Mouse (Mus musculus) ovary, adult 18-20 months (tissue): Measurements from ENCODE around the gene Prkca.

Experiments used
- DNase-seq: peaks from one replicate; pipeline ENCODE4 v3.0.0; 2022; ENCODE audit warnings: low spot score, mixed read lengths

The Prkca gene

DNA sequence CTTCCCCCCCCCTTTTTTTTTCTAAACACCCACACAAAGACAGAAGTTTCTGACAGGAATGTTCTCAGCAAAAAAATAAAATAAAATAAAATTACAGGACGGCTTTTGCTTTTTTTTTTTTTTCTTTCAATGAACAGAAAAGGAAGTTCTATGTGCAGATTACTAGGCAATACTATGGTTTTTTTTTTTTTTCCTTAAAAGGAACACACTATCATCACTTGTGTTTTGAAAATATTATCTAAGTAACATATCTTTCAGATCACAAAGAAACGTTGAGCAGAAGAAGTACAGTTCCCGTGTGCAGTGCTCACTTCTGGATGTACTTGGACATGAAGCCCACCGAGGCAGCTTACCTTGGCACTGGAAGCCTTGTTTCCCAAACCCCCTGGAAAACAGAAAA lies 3.4 kb downstream of the Prkca start:
- DNase-seq: no peak

DNA sequence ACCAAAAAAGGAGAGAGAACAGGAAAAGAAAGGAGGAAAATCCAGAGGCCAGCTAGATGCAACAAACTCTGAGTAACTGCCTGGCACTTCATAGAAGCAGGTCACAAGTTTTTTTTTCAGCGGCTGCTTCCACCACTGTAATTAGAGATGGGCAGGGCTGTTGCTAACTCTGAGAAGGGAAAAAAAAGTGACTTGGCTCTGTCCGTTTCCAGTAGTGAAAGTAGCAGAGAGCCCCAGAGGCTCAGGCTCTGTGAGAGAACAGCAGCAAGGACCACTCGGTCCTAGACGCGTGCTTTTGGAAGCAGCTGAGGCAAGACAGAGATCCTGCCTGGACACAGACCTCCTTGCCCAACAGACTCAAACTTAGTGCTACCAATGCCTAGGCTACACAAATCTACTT lies 7.3 kb downstream of the Prkca start:
- no peak for DNase-seq

DNA sequence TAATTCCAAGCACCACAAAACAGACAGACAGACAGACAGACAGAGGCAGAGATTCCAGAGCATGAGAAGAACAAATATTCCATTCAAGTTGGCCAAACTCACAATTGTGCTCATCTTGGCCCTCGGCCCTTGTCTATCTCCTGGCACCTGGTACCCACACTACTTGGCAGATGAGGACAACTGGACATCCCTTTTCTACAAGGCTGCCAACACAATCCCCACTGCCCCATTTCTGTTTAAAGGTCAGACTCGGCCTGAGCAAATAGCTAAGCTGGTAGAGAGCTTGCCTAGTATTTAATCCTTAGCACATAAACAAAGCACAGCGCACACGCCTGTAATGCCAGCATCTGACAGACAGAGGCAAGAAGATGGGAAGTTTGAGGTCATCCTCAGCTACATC lies 8.2 kb downstream of the Prkca start:
- DNase-seq: no peak

DNA sequence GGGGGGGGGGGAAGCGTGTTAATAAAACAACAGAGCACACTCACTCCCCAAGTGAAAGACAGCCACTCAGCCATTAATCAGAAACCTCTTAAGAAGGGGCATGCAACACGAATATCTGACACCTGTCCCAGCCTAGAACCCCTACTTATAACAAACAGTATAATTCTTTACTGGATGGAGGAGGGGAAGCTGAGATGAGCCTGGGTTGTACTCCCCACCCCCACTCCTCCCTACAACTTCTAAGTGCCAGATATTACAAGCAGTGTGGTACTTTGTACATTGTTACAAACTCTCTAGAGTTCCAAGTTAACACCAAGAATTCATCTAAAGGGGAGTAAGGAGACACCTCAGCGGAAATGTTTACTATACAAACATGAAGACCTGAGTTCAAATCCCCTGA lies 9.1 kb downstream of the Prkca start:
- DNase-seq: no peak

DNA sequence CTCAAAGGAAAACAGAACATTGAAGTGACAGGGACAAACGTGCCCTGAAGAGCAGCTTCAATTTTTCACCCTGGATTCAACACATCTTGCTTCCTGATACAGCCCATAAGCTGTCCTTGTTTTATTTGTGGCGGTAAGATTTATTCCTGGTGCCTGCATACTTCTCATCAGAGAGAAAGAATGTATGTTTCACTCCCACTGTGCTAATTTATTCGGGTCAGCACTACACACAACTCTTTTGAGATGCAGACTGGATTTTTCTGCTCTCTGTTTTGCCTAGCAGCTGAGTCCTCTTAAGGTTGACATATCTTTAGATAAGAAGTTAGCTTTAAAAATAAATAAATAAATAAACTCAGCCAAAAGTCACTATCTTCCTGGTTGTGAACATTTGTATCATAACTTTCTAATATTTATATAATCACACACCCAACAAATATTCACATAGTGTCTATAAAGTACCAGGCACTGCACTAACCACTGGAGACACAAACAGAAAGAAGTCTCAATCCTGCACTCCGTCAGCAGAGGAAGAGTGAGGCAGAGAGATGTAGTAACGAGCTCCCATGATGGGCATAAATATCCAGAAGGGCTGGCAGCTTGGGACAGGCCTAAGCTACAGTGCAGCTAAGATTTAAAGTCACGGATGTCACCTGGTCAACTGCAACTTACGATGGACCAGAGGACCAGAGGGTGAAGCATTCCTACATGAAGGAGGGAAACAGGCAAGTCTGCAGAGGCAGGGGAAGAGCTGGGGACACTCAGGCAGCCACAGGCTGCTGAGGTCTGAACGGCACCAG lies 9.9 kb downstream of the Prkca start:
- no peak for DNase-seq

DNA sequence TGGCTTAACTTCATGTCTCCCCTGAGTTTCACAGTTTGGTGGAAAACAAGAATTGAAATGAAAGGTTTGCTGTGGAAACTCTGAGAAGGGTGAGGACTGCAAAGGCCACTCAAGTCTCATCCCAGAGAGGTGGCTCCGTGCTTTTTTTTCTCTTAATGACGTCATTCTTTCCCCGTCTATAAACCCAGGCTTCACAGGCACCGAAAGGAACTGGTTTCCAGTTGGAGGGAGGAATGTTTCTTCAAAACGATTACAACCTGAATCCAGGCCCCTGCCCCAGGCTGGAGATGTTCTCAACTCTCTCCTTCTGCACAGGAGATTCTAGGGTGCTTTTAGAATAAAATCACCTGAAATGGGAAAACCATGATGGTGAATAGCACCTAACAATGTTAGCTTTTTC lies 10.7 kb downstream of the Prkca start:
- DNase-seq: no peak

DNA sequence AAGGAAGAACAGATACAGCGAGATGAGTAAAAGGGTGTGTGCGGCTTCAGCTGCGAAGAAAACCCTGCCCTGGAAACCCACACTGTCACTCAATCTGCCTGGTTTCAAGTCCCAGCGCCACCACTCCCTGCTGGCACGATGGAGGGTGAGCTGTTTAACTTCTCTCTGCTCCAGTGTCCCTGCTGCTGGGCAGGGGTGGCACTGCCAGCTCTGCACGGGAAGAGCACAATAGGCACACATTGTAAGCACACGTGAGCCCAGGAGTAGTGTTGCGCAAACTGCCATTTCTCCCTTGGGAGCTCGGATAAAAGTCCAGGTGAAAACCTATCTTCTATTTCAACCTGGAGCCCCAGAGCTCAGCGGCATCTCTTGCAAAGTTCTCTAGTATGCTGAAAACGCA lies 12.9 kb downstream of the Prkca start:
- DNase-seq: no peak

DNA sequence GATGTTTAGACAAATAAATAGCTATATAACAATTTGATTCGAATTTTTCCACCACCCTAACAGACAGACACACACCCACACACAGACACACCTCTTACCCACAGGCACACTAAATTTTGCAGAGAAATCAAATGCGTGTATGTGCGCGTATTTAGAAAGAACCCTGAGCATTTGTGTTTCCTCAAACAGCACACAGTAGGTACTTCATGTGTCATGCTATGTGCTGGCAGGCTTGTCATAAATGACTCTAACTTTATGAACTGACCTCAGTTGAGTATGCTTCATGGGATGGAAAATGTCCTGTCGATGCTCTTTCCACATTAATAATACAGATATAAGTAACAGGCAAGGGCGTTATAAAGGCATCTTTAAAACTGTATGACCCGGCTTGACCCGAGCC lies 17.8 kb downstream of the Prkca start:
- no peak for DNase-seq

DNA sequence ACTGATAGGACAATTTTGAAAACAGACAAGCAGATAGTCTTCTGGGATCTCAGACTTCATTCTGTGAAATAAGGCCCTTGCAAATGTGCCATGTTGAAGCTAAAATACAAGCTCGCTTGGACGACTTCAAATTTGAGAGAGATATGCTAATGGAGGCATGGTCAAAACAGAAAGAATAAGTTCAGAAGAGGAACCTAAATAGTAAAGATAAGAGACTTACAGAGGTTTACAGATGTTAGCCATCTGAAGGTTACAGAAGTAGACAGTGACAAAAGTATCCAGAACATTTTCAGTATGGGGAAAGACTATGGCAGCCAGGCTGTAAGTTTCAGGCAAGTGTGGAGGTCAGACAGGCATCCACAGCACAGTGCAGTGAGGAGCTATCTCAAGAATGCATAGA lies 21.6 kb downstream of the Prkca start:
- DNase-seq: no peak

DNA sequence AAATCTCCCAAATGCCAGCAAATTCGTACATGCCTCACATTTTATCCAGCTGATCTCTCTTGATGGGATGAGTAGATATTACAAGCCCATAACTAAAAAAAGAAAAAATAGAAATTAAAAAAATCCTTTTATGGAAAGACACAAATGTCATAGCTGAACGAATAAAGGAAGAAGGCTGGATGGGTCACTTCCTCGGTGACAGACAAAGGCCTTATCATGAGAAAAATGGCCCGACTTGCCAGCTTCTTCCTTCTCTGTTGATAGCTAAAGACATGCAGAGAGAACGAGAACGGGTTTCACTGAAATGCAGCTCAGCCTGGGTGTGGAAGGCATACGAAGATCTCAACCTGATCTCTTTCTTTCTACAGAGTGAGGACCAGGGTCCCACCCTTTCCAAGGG lies 23.2 kb downstream of the Prkca start:
- DNase-seq: no peak

DNA sequence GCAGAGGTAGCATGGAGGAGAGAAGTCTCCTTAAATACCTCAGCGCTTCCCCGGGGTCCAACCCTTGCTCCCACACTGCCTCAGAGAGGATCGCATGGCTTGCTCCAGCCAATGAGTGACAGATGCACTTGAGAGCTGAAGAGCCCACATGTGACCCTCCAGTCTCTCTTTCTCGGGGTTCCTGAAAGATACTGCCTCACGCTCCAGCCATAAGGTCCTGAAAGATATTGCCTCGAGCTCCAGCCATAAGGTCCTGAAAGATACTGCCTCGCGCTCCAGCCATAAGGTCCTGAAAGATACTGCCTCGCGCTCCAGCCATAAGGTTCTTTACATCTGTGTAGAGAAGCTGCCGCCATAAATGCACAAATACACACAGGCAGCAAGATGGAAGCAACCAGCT lies 24.6 kb downstream of the Prkca start:
- no peak for DNase-seq

DNA sequence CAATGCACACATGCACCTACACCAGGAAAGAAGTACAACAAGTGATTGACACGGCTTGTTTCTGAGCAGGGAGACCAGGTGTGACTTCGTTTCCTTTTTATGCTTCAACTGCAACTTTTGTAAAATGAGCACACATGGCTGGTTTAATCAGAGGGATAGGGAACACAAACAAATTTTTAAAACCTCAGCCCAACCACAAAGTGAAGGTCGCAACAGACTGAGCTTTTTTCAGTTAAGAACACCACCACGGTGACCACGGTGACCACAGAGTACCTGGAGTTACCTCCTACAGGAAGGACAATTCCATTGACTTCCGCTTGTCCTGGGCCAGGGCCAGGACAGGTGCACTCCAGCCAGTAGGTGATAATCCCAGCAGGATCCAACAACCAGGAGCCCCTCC lies 25.9 kb downstream of the Prkca start:
- no peak for DNase-seq

DNA sequence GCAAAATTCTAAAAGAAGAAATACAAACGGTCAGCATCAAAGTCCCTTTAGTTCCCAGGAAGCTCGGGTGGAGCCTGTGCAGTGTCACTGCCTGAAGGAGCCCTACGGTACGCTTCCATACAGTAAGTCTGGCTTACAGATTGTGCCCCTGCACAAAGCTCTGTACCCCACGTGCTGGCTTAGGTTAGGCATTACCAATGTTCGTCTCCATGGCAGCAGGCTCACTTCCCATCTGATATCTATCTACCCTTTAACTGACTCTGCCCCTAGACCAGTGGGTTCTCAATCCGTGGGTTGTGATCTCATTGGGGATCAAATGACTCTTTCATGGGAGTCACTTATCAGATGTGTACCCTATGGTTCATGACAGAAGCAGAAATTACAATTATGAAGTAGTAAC lies 28.0 kb downstream of the Prkca start:
- DNase-seq: no peak

DNA sequence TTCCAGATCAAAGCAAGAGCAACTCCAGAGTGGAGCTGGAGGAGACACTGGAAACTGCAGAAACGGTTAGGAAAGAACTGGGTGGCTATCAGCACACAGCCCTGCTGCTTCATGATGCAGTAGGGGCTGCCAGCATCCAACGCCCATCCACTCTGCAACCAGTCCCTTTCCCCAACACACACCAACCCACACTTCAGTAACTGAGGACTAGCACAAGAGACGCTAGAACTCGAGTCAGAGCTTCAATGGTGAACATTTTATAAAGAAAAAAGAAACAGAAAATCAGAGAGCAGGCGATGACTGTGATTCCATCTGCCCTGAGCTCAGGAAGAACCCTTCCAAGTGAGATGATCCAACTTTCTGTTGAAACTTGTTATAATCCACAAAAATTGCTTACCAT lies 31.2 kb downstream of the Prkca start:
- DNase-seq: no peak

DNA sequence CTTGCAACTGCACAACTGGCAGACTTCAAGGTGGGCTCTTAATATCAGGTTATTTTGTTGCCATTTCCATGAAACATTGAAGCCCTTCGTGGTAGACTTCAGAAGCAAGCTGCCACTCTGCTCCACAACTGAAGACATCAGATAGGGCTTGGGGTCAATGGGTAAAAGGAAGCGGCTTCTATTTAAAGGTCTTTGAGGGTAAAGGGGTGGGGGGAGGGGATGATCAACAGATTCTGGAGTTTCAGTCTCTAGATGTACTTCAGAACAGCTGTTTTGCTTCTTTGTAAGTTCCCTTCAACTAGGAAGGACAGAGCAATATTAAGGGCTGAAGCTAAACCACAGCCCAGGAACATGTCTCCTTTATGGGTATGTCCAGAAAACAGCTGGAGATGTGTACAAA lies 31.8 kb downstream of the Prkca start:
- DNase-seq: no peak

DNA sequence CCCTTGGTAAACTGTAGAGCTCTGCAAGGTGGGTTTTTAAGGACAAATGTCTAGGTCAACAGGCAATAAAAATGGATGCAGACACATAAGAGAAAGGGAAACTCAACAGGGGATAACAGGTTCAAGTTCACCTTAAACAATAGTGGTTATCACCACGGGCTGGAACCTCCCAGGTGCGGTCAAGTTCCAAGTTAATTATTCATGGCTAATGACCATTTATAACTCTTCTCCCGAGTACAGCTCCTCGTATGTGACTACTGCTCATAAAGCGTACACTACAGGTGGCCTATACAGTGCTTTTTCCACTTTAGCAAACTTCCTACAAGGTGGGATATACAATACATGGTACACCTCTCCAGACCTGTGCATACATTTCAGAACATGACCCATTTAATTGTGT lies 33.9 kb downstream of the Prkca start:
- no peak for DNase-seq

DNA sequence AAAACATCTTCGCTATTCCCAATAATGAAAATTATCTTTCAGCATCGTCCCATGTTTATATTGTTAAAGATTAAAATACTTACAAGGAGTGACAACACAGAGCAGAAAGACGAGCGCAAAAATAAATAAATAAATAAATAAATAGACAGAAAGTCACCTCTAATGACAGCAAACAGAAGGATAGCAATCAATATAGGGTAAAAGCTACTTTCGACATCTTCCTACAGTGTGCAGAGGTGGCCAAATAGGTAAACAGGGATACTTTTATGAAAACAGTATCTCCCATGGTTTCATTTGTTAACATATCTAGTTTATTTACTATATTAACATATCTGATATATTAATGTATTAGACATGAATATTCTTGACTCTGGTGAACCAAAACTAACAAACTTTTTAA lies 35.5 kb downstream of the Prkca start:
- no peak for DNase-seq

DNA sequence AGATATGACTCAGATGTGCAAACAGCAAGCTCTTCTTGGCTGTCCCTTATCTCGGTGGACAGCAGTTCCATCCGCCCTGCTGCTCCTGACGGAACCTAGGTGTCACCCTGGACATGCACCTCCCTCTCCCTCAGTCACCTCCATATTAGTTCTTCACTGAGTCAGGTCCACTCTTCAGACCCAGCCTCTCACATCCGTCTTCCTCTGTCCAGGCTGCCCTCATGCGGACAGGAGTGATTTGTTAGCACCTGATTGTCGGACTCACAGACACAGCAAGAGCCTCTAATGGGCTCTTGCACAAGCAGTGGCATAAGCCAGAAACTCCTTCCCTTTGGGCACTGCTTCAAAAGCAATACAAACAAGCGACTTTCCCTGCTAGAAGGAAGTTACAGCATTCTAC lies 36.5 kb downstream of the Prkca start:
- DNase-seq: no peak

DNA sequence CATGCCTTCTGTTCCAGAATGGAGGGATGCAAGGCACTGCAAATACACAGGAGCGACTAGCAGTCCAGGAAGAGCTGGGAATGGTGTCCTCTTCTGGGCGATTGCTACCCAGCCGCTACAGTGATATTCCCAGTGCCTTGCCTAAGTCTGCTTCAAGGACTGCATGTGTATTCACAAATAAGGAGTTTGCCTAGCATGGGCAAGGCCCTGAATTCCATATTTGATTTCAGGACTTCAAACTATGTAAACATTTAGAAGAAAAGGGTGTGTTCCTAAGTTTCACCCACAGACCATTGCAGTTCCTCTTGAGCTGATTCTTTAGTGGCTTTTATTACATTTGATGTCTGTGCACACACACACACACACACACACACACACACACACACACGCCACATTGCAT lies 39.9 kb downstream of the Prkca start:
- DNase-seq: no peak

DNA sequence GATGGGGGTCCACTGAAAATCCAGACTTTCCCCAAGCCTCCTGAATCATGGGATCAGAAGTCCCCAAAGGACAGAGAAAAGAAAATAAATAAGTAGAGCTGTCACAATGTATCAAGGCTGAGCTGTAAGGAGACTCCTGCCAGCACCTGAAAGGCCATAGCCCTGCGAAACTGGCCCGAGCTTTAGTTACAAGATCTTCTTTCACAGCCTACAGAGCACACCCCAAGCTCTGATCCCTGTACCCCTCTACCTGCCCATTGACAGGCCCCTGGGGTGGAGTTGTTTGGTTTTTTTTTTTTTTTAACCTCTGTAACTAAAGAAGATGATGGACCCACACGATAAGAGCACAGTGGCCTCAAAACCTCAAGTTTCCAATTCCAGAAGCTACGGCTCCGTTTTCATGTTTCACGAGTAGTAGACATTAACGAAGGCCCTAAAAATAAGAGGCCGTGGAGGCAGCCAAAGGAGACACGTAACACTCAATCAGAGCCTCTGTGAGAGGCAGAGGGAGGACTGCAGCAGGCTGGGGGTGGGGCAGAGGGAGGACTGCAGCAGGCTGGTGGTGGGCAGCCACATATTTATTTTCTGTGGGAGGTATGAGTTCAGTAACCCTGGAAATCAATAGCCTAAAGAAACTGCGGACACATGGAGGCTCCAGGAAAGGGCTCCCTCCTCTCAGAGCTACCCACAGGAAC lies 41.8 kb downstream of the Prkca start:
- DNase-seq: no peak

DNA sequence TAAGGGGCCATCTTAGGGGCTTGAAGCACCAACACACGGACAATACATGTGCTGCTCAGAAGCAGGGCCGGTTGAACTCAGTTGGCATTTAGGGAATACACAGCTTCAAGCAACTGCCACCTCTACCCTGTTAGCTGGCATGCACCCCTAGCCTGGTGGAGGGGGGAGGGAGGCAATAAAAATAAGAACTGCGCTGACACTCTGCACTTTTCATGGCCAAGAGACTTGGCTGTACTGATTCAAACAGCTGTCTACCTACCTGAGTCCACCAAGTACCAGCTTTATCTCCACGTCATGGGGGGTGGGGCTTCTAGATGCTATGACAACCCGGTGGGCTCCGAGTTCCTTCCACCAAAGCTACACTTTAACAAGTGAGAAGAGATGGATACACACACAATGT lies 42.7 kb downstream of the Prkca start:
- DNase-seq: no peak

DNA sequence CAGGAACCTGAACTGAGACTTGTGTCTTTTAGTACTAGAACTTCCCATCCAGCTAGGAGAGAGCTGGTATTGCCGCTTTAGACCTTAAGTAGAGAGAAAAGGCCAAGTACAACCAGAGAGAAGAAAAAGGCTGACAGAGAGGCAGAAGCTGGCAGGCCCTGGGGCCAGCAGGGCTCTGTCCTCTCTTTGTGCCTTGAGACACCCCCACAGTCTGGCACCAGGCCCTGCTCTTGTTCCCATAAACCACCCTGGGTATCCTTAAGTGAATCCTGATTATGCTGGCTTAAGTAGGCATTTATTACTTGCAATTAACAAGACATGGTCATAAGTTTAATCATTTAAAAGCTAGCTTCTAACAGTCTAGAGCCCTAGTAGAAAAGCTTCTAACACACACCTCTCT lies 43.3 kb downstream of the Prkca start:
- no peak for DNase-seq

DNA sequence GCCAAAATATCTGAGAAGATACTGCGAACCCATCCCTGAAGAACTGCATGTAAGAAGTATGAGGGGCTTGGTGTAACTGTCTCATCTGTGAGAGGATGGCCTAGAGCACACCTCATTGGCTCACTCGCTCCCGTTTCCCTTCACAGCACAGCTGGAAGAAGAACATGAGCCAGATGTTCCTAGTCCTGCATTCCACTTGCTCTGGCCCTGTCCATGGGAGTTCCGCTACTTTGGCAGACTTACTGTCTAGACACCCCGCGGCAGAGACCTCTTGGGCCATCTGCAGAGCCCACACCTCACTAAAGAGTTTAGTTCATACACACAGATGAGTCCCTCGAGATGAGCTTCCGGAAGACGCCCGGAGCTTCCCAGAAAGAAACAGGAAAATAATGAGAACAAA lies 43.8 kb downstream of the Prkca start:
- DNase-seq: no peak

DNA sequence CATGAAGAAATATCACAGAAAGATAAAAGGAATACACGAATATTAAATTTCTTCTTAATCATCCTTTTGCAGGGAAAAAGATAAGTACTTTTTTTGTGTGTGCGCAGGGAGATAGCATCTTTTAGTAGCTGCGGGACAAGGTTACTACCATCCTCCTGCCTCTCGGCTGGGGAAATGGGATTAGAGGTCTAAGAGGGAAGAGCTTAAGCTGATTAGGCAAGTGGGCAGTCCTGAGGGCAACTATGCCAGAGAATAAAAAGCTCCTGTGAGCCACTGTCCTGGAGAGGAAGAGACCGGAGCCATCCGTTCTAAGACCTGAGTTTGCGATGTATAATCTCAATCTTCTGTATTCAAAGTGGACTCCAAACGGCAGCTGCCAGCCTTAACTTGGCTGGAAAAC lies 45.8 kb downstream of the Prkca start:
- DNase-seq: no peak
